Mouse (Mus musculus) embryonic facial prominence, embryonic 14.5 days (tissue): ENCODE measurements at regions not wholly inside any gene's neighbourhood (a gene's known extent, or its start where the extent isn't known, plus 50 kb on each side); places are given as distances from the start of the nearest gene placed in this dataset.

Source experiments
- ATAC-seq: fragments of 200-750 bp; cut with Nextera tagmentation; 2 replicates; pipeline ENCODE4 v1.8.0; 2017; ENCODE audit warnings: low read depth, moderate number of reproducible peaks, moderate TSS enrichment
- DNase-seq: peaks from one replicate; pipeline ENCODE4 v3.0.0-alpha.2; 2015; ENCODE audit warnings: low spot score
- H3K27ac ChIP-seq: fragments of 300-500 bp; sonication (generic); replicated peaks from 2 replicates; pipeline ENCODE4 v1.5.1; 2014; ENCODE audit warnings: low read depth, mild to moderate bottlenecking, low read length, moderate library complexity
- H3K27me3 ChIP-seq: fragments of 300-500 bp; sonication (generic); replicated peaks from 2 replicates; pipeline ENCODE4 v1.6.1; 2014; ENCODE audit warnings: low read length; ENCODE audit not compliant: control insufficient read depth, insufficient read depth
- H3K36me3 ChIP-seq: fragments of 300-500 bp; sonication (generic); 2 replicates; pipeline ENCODE4 v1.6.1; 2014; ENCODE audit warnings: low read length, mixed read lengths; ENCODE audit not compliant: control insufficient read depth, insufficient read depth
- H3K4me1 ChIP-seq: fragments of 300-500 bp; sonication (generic); 2 replicates; pipeline ENCODE4 v1.6.1; 2014; ENCODE audit warnings: antibody characterized with exemption, low read length; ENCODE audit not compliant: control insufficient read depth, insufficient read depth
- H3K4me2 ChIP-seq: fragments of 300-500 bp; sonication (generic); 2 replicates; pipeline ENCODE4 v1.6.1; 2014; ENCODE audit warnings: low read depth, mild to moderate bottlenecking, low read length, moderate library complexity, mixed read lengths
- H3K4me3 ChIP-seq: fragments of 300-500 bp; sonication (generic); 2 replicates; pipeline ENCODE4 v1.5.1; 2014; ENCODE audit warnings: low read depth, mild to moderate bottlenecking, low read length
- H3K9ac ChIP-seq: fragments of 300-500 bp; sonication (generic); 2 replicates; pipeline ENCODE4 v1.6.1; 2014; ENCODE audit warnings: low read depth, mild to moderate bottlenecking, low read length, moderate library complexity, mixed read lengths
- H3K9me3 ChIP-seq: fragments of 300-500 bp; sonication (generic); 2 replicates; pipeline ENCODE4 v1.6.1; 2016; ENCODE audit warnings: low read length; ENCODE audit not compliant: control insufficient read depth
- WGBS: fragments of 180-500 bp; shearing (Covaris S2); extraction: QIAGEN DNeasy Blood & Tissue Kit; methylation state at CpG from one replicate; pipeline ENCODE4 v1.1.7; 2014; 5-methylcytosine and 5-hydroxymethylcytosine counted together

DNA sequence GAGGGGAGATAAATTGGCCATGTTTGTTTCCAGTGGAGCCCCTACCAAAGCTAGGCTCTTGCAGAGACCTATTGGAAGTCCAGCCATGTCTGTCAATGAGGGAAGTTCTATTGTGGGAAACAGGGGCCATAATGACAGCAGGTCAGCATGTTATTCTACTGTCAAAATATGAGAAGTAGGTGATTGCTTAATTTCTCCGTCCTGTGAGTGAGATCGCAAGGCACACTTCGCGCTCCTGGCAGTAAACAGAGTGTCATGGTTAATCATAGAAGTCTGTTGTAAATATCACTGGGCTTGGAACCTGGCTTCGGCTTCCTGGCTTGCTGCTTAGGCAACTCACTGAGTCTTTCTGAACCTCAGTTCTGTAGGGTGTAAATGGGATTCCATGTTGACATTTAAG, 72.5 kb upstream of the Ccdc122 start:
- Histone ChIP-seq H3K4me1 (no peaks in the 10 kb centered on the region), H3K4me3 (no peak overlapping the region), H3K27ac (no peak overlapping the region), H3K4me2 (no peak overlapping the region), H3K27me3 (no peaks in the 10 kb centered on the region), H3K36me3 (no peaks in the 10 kb centered on the region), H3K9me3 (no peaks in the 10 kb centered on the region), H3K9ac (no peak overlapping the region)
- ATAC-seq (no peak), DNase-seq (no peak)
- 77% methylated on average over 5 of the region's 5 CpGs for WGBS

DNA sequence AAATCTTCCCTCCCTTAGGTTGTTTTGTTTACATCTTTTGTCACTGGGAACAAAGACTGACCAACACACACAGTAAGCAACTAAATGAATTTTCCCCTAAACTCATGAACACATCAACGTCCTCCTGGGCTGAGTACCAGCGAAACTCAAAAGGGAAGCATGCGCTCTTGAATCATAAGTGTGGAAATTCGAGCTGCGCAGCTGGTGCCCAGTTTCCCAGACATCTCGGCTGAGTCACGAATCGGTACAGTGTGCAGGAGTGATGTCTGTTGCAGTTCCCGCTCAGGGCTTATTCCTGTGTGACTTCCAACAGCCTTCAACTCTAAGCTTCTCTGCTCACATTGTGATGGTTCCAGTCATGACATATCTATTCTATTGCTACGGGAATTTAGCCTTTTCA, 77.7 kb upstream of the Ccdc122 start:
- peak; percentile 67 for DNase-seq
- no peaks in the 10 kb centered on the region for H3K9me3 ChIP-seq
- no peak overlapping the region for H3K27ac ChIP-seq
- no peaks in the 10 kb centered on the region for H3K27me3 ChIP-seq
- no peak; the same call in 1 of the 2 replicates for ATAC-seq
- no peak overlapping the region for H3K4me2 ChIP-seq
- H3K9ac ChIP-seq, result no peak overlapping the region
- peaks cover 11% of the 10 kb centered on the region for H3K4me1 ChIP-seq
- H3K36me3 ChIP-seq, result no peaks in the 10 kb centered on the region
- no peak overlapping the region for H3K4me3 ChIP-seq
- 57% methylated on average over 10 of the region's 10 CpGs for WGBS

DNA sequence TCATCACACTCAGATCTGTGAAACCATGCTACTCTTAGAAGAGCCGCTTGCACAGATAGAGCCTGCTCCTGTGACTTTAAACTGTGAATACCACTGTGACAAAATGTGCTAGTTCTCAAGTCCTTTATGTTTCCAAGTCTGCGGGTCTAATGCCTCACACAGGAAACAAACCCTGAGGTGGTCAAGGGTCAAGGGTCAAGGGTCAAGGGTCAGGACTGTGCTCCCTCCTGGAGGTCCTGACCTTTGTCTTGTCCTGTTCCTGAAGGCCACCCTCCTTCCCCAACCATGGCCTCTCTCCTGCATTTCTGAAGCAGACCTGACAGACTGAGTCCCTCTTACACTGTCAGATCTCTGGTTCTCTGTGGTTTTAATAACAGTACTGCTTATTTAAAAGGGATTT, 79.4 kb upstream of the Ccdc122 start:
- H3K9me3 ChIP-seq, result no peaks in the 10 kb centered on the region
- no peak for ATAC-seq
- no peak overlapping the region for H3K4me3 ChIP-seq
- no peak for DNase-seq
- no peaks in the 10 kb centered on the region for H3K36me3 ChIP-seq
- no peak overlapping the region for H3K27ac ChIP-seq
- peaks cover 16% of the 10 kb centered on the region for H3K4me1 ChIP-seq
- no peak overlapping the region for H3K9ac ChIP-seq
- 54% methylated on average over 2 of the region's 2 CpGs for WGBS
- H3K4me2 ChIP-seq, result no peak overlapping the region
- H3K27me3 ChIP-seq, result no peaks in the 10 kb centered on the region

DNA sequence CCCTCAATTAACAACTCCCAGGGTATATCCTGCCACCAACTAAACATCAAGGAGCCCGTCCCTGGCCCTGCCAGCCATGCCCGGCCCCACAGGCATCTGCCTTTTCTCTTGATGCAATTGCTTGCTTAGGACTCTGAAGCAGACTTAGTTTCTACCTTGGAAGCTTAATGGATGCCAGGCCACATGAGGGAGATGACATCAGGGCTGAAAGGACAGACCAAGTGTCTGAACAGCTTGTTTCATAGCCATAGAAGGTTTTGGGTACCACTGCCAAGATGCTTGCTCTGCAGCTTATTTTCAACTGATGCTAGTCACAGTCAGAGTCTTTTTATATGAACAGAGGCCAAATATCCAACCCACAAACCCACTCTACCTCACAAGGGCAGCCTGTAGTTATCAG, 83.4 kb upstream of the Ccdc122 start:
- no peak overlapping the region for H3K9ac ChIP-seq
- no peak overlapping the region; the same call in 1 of the 2 replicates for H3K27ac ChIP-seq
- H3K27me3 ChIP-seq, result no peaks in the 10 kb centered on the region
- WGBS, result 73% methylated on average over 2 of the region's 2 CpGs
- H3K4me3 ChIP-seq, result no peak overlapping the region
- no peak overlapping the region for H3K4me2 ChIP-seq
- no peak for ATAC-seq
- peaks cover 29% of the 10 kb centered on the region for H3K4me1 ChIP-seq
- DNase-seq, result peak; percentile 46
- no peaks in the 10 kb centered on the region for H3K9me3 ChIP-seq
- no peaks in the 10 kb centered on the region for H3K36me3 ChIP-seq

DNA sequence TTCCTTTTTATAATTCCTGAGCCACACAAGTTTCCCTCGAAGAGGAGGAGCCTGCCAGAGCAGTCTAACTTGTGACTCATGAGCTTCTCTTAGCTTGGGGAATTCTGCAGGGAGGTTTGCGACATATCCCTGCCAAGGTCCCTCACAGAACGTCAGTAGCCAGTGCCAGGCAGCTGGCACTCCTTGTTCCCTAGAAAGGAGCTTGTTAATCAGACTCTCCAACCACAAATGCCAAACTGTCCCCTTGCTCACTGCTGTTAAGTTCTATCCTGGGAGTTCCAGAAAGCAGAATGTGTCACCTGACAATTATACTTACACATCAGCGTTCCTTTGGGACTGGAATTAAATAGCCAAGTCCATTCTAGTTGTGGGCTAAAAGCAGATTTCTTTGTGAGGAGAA, 85.1 kb upstream of the Ccdc122 start:
- no peak overlapping the region for H3K4me3 ChIP-seq
- no peak overlapping the region for H3K9ac ChIP-seq
- no peaks in the 10 kb centered on the region for H3K36me3 ChIP-seq
- peak; percentile 53 for DNase-seq
- ATAC-seq, result no peak
- WGBS, result 62% methylated on average over 4 of the region's 4 CpGs
- no peak overlapping the region for H3K4me2 ChIP-seq
- H3K4me1 ChIP-seq, result peaks cover 35% of the 10 kb centered on the region
- no peak overlapping the region for H3K27ac ChIP-seq
- H3K27me3 ChIP-seq, result no peaks in the 10 kb centered on the region
- no peaks in the 10 kb centered on the region for H3K9me3 ChIP-seq

DNA sequence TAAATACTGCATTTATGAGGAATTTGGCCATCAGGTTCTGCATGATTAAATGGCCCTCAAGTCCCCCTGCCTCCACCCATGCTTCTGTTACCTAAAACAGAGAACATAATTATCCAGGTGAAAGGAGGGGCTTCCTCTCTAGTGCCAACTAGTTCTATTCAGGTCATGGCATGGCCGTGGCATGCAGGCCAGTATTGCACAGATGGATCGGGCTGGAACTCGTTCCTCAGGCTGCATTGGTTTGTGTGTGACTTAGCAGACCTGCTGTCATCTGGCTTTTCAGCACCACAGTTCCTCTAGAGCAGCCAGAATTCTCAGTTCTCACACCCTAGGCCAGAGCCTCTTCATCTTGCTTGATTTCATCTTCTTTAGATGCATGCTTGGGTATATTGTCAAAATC, 87.2 kb upstream of the Ccdc122 start:
- H3K27ac ChIP-seq, result 0 out of 2 replicates have a peak overlapping the region, but pooled peaks have one; percentile 3
- 66% methylated on average over 3 of the region's 3 CpGs for WGBS
- ATAC-seq, result no peak

DNA sequence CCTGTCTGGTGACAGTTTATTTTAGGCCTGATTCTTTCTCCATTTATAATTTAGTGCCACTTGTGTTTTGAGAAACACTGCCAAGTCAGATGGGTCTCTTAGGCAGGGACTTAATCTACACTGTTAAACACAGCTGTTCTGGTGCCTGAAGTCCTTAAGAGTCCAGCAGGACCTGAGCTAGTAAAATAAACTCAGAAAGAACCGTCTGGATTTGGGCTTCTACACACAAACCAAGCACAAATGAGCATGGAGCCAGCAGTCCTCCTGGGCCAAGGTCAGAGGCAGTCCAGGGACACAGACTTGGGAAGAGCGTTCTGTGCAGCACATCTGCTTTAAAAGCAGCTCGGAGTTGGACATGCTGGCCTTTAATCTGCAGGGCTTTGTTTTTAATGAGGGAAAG, 87.6 kb upstream of the Ccdc122 start:
- H3K9me3 ChIP-seq, result no peaks in the 10 kb centered on the region
- H3K36me3 ChIP-seq, result no peaks in the 10 kb centered on the region
- peak; percentile 50; the same call in 1 of the 2 replicates for ATAC-seq
- DNase-seq, result peak; percentile 52
- H3K27ac ChIP-seq, result peak overlapping the region; percentile 3; the same call in 1 of the 2 replicates
- no peak overlapping the region for H3K4me3 ChIP-seq
- no peak overlapping the region for H3K9ac ChIP-seq
- no peaks in the 10 kb centered on the region for H3K27me3 ChIP-seq
- peaks cover 28% of the 10 kb centered on the region for H3K4me1 ChIP-seq
- 32% methylated on average over 3 of the region's 3 CpGs for WGBS
- H3K4me2 ChIP-seq, result no peak overlapping the region

More for the DNA sequence above, 87.2 kb upstream of the Ccdc122 start:
- Histone ChIP-seq H3K4me3 (no peak overlapping the region), H3K4me1 (peaks cover 30% of the 10 kb centered on the region), H3K9me3 (no peaks in the 10 kb centered on the region), H3K27me3 (no peaks in the 10 kb centered on the region), H3K36me3 (no peaks in the 10 kb centered on the region), H3K4me2 (no peak overlapping the region), H3K9ac (no peak overlapping the region)
- DNase-seq, result no peak

DNA sequence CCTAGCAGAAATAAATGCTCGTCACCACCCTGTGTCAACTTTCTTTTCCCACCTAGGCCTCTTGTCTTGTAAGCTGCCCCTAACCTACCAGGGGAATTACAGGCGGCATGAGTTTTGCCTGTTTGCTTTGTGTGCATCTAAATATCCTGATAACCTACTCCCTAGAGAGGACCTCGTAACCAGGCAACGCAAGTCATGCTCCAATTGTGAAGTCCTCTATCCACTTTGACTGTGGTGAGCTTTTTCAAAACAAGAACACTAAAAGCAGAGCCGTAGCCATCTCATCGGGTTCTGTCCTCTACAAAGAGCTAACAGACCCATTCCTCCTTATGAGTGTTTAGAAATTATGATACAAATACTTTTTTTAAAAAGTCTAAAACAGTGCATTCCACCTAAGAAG, 88.1 kb upstream of the Ccdc122 start:
- Histone ChIP-seq H3K27me3 (no peaks in the 10 kb centered on the region), H3K4me3 (no peak overlapping the region), H3K9ac (no peak overlapping the region), H3K27ac (peak overlapping the region; percentile 3; the same call in 1 of the 2 replicates), H3K36me3 (no peaks in the 10 kb centered on the region), H3K4me1 (peaks cover 23% of the 10 kb centered on the region), H3K9me3 (no peaks in the 10 kb centered on the region), H3K4me2 (no peak overlapping the region)
- 71% methylated on average over 6 of the region's 6 CpGs for WGBS
- DNase-seq (peak; percentile 36), ATAC-seq (peak; percentile 18; the same call in 1 of the 2 replicates)

DNA sequence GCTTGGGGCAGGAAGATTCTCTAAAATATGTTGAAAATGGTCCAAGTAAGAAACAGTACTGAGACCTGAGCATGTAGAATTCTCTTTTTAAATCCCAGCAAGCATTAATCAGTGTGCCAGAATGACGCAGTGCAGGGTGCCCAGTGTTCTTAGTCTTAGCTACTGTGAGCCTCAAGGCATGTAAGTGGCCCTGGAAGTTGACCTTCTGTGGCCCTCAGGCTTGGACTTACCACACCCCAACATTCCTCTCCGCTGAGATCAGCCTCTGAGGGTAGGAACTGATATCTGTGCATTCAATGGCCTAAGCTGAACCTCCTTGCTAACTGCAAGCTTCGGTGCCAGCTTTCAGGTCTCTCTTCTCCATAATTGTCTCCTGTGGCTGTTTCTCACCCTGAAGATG, 89.4 kb upstream of the Ccdc122 start:
- H3K4me3 ChIP-seq, result no peak overlapping the region

More for the DNA sequence above, 89.4 kb upstream of the Ccdc122 start:
- Histone ChIP-seq H3K4me2 (no peak overlapping the region), H3K4me1 (peaks cover 22% of the 10 kb centered on the region), H3K9me3 (no peaks in the 10 kb centered on the region), H3K36me3 (no peaks in the 10 kb centered on the region), H3K9ac (no peak overlapping the region), H3K27me3 (no peaks in the 10 kb centered on the region), H3K27ac (no peak overlapping the region)
- DNase-seq (no peak), ATAC-seq (no peak)
- WGBS, result 63% methylated on average over 3 of the region's 3 CpGs
